Mouse (Mus musculus): ENCODE measurements around the gene Efemp2.
A peak's percentile ranks its signal among the peaks of the same experiment; 100 is the strongest.

Gene Efemp2

DNA sequence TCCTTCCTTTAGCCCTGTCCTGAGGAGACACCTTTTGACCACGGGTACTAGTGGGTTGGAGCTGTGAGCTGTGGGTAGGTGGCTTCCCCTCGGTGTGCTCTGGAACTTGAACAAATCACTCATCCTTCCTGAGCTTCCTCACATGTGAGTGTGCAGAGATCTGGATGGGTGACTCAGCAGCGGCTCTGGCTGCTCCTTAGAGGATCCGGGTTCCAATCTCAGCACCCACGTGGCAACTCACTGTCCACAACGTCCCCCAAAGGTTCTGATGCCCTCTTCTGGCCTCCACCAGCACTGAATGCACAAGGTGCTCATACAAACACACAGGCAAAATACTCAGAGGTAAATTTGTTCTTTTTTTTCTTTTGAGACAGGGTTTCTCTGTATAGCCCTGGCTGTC lies 22.0 kb upstream of the Efemp2 start:
- no peak for DNase-seq (ENCODE audit: extremely low spot score)

DNA sequence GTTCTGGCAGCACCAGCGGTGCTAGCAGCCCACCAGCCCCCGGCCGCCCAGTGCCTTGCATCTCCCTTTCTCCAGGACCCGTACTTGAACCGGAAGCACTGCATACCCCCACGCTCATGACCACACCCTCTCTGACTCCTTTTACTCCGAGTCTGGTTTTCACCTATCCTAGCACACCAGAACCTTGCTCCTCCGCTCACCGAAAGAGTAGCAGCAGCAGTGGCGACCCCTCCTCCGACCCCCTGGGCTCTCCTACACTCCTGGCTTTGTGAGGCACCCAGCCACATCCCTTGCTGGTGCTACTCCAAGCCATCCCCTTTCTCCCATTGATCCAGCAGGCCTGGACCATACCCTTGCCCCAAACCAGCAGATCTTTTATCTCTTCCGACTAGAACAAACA lies 18.7 kb upstream of the Efemp2 start:
- DNase-seq (ENCODE audit: extremely low spot score), result no peak

DNA sequence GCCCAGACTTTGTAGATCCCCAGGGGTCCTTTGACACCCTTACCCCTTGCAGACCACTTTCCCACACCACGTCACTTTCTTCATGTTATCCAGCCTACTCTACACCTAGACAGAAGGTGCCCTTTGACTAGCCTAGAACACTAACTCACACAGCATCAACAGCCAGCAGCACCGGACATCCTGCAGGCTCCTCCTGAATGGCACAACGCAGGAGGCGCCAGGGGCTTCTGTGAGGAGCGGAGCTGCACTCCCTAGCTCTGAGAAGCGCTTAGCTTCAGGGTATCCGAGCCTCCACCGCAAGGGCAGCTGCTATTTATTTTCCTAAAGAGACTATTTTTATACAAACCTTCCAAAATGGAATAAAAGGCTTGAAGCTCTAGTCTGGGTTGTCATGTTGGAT lies 18.2 kb upstream of the Efemp2 start:
- no peak for DNase-seq (ENCODE audit: extremely low spot score)

DNA sequence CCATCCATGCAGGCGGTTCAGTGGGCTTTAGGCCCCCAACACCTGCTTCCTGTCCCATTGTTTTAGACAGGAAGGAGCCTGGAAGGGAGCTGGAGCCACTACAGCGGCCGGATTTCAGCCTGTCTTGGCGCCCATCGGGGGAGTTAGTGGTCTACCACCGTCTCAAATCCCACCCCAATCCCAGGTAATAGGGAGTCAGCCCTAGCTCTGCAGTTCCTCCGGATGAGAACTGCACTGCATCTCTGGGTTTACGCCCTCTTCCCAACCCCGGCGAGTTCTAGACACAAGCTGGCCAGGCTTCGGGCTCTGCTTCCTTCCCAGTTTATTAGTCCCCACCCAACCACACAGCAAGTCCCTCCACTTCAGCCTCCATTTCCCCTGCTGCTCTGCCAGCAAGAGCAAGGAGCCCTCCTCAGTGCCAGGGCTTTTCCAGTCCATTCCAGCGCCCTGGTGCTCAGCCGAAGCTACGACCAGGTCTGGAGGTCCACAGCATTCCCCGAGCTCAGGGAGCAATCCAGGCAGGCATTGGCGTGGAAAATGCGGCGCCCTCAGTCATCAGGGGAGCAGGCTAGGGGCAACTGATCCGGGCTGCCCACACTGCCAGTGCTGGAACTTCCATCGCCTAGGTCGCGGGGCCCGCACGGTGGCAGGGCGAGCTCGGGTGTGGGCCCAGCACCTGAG lies 17.4 kb upstream of the Efemp2 start:
- peak; percentile 29 for DNase-seq (ENCODE audit: extremely low spot score)

DNA sequence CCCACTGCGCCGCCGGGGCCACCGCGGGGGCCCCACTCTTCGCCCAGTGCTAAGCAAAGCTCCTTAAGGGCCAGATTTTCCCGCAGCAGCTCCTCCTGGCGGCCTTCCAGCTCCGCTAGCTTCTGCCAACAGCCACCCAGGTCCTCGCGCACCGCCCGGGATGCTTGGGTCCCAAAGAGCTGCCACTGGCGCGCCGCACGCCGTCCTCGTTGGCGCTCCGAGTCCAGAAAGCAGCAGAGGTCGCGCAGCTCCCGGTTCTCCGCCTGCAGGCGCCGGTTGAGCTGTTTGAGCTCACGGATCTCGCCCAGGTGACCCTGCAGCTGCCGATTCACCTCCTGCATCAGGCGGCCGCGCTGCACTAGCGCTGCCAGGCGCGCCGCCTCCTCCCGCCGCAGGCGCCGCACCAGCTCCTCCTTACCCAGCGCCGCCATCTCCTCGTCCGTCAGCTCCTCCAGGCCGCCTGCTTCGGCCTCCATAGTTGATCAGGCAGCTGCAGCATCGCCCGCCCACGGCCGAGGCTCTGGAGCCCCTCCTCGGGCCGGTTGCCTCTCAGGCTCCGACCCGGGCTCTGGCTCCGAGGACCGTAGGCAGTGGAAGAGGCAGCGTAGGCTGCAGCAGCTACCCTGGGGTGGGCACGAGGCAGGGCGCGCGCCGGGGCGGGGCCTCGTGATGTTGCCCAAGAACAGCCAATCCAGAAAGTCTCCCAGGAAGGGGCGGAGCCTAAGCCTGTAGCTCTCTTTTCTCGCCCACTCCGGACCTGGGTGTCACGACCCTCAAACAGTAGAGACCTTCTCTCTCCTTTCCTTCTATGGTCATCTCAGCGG lies 16.6 kb upstream of the Efemp2 start:
- peak; percentile 94 for DNase-seq (ENCODE audit: extremely low spot score)

DNA sequence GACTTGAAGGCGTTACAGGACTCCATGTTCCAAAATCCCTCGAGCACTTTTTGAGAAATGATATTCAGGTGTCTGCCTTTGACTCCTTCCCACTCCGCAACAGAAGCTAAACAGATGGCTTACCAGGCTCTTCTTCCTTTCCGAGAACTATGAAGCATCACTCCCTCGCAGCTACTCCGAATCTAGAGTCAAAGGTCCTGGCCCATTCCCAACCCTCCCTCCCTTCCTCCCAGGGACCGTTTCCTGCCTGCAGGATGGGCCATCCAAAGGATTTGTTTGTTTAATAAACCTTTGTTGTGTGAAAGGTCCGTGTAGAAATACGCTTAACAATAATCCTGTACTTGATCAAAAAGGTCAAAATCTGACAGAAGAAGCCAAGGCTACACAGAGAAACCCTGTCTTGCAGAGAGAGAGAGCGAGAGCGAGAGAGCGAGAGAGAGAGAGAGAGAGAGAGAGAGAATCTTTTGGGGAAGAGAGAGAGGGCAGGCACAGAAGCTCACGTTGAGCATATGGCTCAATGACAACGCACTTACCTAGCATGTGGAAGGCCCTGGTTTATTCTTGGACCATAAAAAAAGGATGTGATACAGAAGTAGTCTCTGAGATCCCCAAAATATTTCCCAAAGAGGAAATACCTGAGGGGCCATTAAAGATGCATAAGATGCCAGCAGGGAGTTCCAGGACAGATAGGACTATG lies 15.9 kb upstream of the Efemp2 start, which contains the start of gene Ccdc85b:
Gene Ccdc85b, minus strand, starts transcription at position 149 of the 697 bp plus-strand sequence.
- DNase-seq (ENCODE audit: extremely low spot score), result no peak

DNA sequence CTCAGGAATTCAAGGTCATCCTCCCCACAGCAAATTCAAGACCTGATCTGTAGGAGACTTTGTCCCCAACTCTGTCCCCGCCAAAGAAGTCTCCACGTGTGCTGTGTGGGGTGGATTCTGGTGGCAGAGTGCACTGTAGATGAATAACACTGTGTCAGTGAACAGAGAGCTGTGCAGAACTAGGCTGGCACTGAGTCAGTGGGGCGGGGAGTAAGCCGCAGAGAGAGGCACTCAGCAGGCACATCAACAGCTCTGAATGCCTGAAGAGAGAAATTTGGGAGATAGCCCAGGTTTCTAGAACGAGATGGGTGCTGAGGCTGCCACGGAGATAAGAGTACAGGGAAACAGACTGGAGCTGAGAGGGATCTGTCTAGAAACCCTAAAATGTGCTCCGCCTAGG lies 14.7 kb upstream of the Efemp2 start:
- DNase-seq (ENCODE audit: extremely low spot score), result no peak

DNA sequence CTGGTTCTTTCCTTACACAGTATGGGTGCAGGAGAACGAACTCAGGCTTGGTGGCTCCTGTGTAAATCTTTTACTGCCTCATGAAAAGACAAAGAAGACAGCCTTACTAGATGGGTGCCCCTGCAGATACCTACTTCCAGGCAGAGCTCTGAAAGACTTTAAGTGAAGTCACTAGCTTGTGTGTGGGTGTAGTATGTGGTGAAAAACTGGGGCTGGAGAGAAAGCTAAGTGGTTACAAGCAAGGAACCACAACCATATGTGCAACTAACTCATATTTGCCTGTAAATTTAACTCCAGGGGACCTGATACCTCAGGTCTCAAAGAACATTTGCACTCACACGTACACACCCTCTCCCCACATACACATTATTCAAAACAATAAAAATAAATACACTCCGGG lies 13.9 kb upstream of the Efemp2 start:
- no peak for DNase-seq (ENCODE audit: extremely low spot score)

DNA sequence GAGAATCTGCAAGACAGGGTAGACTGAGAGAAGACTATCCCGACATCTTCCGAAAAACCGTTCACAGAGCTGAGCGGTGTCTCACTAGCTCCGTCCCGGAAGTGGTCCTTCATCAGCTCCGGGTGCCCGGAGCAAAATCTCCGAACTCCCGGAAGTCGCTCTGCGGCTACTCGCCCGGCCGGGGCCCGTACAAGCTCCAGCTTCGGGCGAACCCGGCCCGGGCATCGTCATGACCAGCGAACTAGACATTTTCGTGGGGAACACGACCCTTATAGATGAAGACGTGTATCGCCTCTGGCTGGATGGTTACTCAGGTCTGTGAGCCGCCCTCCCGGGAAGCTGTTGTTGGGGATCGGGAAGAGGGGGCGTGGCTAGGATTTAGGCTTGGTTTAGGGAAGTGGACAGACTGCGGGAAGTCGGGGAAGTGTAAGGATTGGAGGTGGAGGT lies 13.3 kb upstream of the Efemp2 start, which contains the start of gene Fibp:
Gene Fibp, plus strand, starts transcription at position 151 of the 447 bp plus-strand sequence.
- peak; percentile 88 for DNase-seq (ENCODE audit: extremely low spot score)

DNA sequence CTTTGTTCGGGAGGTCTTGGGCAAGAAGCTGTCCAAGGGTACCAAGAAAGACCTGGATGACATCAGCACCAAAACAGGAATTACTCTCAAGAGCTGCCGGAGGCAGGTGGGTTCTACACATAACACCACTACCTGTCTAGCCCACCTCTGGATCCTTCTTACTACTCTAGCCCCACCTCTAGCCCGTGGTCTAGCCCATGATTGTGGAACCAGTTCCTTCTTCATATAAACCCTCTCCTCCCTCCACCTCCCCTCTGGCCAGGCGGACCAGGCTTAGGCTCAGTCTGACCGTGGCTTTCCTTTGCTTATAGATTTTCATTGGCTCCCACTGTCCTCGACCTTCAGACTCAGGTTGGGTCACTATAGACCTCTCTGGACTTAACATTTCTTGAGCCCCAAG lies 12.3 kb upstream of the Efemp2 start:
- DNase-seq (ENCODE audit: extremely low spot score), result no peak

DNA sequence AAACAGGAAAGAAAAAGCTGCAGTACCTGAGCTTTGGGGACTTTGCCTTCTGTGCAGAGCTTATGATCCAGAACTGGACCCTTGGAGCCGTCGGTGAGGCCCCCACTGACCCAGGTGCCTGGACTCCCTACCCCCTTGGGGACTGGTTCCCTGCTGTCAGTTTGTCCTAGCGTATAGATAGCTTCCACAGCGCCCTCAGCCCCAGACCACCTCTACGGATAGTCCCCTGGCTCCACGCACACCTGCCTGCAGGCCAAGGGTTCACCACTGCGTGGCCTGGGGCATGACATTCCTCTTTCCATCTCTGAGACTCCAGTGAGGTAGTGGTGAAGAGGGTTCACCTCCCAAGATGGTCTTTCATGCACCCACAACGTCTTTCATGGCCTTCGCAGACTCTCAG lies 10.5 kb upstream of the Efemp2 start:
- no peak for DNase-seq (ENCODE audit: extremely low spot score)

DNA sequence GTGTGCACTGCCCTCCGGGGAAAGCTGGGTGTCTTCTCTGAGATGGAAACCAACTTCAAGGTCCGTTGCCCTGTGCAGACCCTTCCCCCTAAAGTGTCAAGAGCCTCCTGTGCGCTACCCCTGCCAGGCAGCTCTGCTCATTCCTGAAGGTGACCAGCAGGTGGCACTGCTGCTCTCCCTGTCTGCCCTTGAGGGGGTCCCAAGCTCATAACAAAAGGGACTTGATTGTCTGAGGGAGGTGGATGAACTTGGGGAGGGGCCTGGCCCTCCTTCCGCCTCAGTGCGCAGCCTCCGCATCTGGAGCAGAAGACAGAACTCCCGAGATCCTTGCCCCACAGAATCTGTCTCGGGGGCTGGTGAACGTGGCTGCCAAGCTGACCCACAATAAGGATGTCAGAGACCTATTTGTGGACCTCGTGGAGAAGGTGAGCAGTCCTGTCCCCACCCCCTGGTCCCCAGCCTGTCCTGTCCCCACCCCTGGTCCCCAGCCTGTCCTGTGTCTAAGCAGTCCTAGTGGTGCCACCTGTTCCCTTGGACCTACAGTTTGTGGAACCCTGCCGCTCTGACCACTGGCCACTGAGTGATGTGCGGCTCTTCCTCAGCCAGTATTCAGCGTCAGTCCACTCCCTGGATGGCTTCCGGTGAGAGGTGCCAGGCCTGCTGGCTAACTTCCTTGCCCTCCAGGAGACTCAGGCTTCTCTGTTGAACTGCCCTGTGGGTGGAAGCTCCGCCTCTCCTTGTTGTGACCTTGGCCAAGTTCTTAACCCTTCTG lies 9.8 kb upstream of the Efemp2 start:
- DNase-seq (ENCODE audit: extremely low spot score), result peak; percentile 73

DNA sequence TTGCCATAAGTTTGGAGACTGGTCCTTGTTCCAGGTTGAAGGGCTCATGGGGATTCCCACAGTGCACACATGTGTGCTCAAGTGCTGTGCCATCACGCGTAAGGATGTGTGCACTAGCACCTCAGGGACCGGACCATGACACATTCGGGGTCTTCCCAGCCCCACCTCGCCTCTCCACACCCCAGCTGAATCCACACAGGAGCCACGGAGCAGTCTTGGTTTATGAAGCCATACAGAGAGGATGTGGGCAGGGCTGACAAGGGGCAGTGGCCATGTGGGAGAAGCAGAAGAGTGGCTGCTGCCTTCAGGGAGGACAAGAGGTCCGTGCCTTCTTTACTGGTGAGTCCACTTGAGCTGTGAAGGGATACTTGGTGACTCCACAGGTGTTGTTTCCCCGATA lies 8.7 kb upstream of the Efemp2 start:
- no peak for DNase-seq (ENCODE audit: extremely low spot score)

DNA sequence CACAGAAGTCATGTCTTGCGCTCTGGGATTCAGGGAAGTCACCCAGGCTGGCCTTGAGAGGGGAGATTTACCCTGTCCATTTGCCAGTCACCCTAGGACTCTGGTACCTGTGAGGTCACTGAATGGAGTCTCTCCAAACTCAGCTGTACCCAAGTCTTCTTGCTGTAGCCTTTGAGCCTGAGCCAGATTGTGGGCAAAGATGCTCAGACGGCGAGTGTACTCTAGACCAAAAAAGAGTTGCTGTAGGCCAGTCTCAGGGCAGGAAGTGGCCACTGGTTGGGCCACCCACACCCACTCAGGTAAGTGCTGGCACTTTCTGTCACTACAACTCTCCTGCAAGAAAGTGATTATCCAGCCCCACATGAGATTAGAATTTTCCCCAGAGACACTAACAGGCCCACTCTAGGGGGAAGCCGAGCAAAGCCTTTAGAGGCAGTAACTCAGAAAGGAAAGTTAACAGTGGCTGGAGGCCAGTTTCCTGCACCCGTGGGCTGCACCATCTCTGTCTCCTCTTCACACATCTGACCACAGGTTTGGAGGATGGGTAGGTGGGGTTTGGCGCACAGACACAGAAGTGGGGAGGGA lies 6.7 kb upstream of the Efemp2 start:
- DNase-seq (ENCODE audit: extremely low spot score), result no peak

DNA sequence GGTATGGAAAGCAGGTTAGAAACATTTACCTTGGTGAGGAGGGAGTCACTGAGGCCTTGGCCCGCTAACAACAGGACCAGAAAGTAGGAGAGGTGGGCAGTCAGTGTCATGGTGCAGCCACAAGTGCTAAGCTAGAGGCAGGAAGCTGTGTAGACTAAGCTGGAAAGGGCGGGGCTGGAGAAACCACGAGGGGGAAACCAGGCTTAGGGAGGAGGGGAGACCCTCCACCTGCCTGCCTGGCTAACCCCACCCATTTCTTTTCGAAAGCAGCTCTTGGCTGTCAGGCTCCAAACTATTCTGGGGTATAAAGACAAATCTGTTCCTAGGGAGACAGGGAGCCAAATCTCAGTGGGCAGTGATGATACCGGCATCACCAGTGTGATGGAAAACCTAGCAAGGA lies 5.4 kb upstream of the Efemp2 start, which contains the start of gene Ctsw:
Gene Ctsw, minus strand, starts transcription at position 134 of the 400 bp plus-strand sequence.
- no peak for DNase-seq (ENCODE audit: extremely low spot score)

DNA sequence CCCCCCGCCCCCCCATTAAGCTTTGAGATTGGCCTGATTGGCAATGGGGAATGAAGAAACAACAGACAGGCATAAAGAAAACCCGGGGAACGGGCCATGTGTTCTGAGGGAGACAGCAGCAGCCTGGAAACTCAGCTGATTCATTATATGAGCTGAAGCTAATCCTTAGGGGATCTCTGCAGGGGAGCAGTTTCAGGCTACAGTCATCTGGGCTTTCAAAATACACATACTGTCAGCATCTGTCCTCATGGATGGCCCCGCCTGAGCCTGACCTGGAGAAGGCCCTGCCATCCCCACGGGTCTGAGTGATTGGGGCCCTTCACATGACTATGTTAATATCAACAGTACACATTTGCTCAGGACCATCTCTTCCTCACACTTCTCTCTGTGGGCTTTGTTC lies 1.9 kb upstream of the Efemp2 start:
- DNase-seq (ENCODE audit: extremely low spot score), result no peak

DNA sequence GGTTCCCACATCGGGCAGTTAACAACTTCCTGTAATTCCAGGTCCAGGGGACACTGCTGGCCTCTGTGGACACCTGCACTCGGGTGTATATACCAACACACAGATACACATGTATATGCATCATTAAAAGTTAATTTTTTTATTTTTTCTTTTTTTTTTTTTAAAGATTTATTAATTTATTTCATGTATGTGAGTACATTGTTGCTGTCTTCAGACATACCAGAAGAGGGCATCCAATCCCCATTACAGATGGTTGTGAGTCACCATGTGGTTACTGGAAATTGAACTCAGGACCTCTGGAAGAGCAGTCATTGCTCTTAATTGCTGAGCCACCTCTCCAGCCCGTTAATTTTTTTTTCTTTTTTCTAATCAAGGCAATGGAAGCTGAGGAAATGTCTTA lies 897 bp upstream of the Efemp2 start:
- no peak for DNase-seq (ENCODE audit: extremely low spot score)

DNA sequence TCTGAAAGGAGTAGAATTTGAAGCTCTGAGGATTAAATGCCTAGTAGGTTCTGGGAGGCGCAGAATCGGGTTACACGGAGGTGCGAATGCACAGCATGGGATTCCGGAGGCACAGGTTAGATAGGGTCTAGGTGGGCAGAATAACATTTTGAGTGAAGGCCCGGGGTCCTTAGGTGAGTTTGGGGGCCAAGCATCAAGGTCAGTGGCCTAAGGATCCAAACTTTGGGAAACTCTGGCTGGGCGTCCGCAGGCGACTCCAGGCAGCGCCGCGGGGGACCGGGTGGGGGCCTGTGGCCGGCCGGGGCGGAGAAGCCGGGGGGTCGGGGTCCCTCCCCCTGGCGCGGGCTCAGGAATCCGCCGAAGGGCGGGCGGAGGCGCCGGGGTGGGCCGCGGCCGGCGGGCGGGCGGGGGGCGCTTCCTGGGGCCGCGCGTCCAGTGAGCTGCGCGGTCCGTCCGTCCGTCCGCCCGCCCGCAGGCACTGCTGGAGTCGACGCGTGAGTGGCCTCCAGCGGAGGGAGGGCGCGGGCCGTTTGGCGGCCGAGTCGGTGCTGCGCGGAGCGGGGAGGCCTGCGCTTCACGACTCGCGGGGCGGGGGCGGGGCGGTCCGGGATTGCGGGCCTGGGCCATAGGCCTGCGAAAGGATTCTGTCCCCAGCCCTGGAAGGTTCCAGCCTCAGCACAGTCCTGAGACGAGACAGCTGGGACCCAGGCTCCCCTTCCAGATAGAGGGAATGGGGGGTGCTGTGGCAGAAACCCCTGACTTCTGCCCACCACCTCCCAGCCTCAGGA lies 721 bp downstream of the Efemp2 start:
- DNase-seq (ENCODE audit: extremely low spot score), result peak; percentile 61

DNA sequence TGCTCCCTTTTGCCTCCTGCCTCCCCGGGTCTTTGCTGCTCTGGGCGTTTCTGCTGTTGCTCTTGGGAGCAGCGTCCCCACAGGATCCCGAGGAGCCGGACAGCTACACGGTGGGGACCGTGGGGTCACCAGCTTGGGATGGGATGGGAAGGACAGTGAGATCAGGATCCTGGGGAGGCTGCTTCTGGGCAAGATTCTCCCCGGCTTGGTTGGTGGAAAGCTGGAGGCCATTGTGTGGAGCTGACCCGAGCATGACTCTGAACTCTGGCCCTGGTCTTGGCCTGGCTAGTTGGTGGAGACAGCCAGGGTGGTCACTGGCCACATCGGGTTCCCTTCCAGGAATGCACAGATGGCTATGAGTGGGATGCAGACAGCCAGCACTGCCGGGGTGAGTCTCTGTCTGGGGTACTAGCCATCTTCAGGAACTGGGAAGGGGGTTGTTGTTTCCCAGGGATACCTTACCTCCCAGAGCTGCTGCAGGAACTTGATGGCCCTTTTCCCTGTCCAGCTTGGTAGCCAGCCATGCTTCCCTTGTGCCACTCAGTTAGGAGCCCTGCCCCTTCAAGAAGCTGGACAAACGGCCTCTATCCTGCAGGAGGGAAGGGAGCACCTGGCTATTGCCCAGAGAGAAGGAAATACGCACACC lies 1.4 kb downstream of the Efemp2 start:
- no peak for DNase-seq (ENCODE audit: extremely low spot score)

Measured in embryo, embryonic 9.5 days (tissue).